Mouse (Mus musculus) limb, embryonic 14.5 days (tissue): ENCODE data around the gene Cacna1a. TPM values are rescaled to one million over a fixed set of nuclear protein-coding genes. Genes with fewer than 3 reads are reported as not detected.

Experiments
- ATAC-seq: fragments of 200-750 bp; cut with Nextera tagmentation; 2 replicates; pipeline ENCODE4 v1.8.0; 2017; ENCODE audit warnings: low read depth, moderate number of reproducible peaks, moderate TSS enrichment; ENCODE audit not compliant: low FRiP score
- DNase-seq: peaks from one replicate; pipeline ENCODE4 v3.0.0-alpha.2; 2015; ENCODE audit warnings: low spot score
- H3K27ac ChIP-seq: fragments of 300-500 bp; sonication (generic); replicated peaks from 2 replicates; pipeline ENCODE4 v1.5.1; 2014; ENCODE audit warnings: low read depth, mild to moderate bottlenecking, low read length, moderate library complexity, mixed read lengths
- H3K27me3 ChIP-seq: fragments of 300-500 bp; sonication (generic); 2 replicates; pipeline ENCODE4 v1.6.1; 2014; ENCODE audit warnings: low read length, mixed read lengths; ENCODE audit not compliant: control insufficient read depth, insufficient read depth
- H3K36me3 ChIP-seq: fragments of 300-500 bp; sonication (generic); 2 replicates; pipeline ENCODE4 v1.6.1; 2014; ENCODE audit warnings: mild to moderate bottlenecking, low read length, moderate library complexity, mixed read lengths; ENCODE audit not compliant: control insufficient read depth, insufficient read depth
- H3K4me1 ChIP-seq: fragments of 300-500 bp; sonication (generic); 2 replicates; pipeline ENCODE4 v1.6.1; 2014; ENCODE audit warnings: antibody characterized with exemption, low read length, mixed read lengths; ENCODE audit not compliant: control insufficient read depth, insufficient read depth
- H3K4me2 ChIP-seq: fragments of 300-500 bp; sonication (generic); replicated peaks from 2 replicates; pipeline ENCODE4 v1.6.1; 2014; ENCODE audit warnings: low read depth, mild to moderate bottlenecking, low read length, moderate library complexity; ENCODE audit not compliant: severe bottlenecking
- H3K4me3 ChIP-seq: fragments of 300-500 bp; sonication (generic); replicated peaks from 2 replicates; pipeline ENCODE4 v1.5.1; 2014; ENCODE audit warnings: low read length
- H3K9ac ChIP-seq: fragments of 300-500 bp; sonication (generic); 2 replicates; pipeline ENCODE4 v1.6.1; 2014; ENCODE audit warnings: mild to moderate bottlenecking, low read depth, low read length, moderate library complexity; ENCODE audit not compliant: severe bottlenecking
- H3K9me3 ChIP-seq: fragments of 300-500 bp; sonication (generic); 2 replicates; pipeline ENCODE4 v1.6.1; 2016; ENCODE audit warnings: low read length; ENCODE audit not compliant: control insufficient read depth
- POLR2A ChIP-seq: fragments of 200-500 bp; IDR thresholded peaks from 2 replicates; pipeline ENCODE4 v1.8.0; 2012; ENCODE audit warnings: inconsistent platforms, mild to moderate bottlenecking, moderate library complexity, borderline replicate concordance; ENCODE audit not compliant: insufficient read depth, insufficient read length; ENCODE audit errors: extremely low read depth
- WGBS: fragments of 180-500 bp; shearing (Covaris S2); extraction: QIAGEN DNeasy Blood & Tissue Kit; methylation state at CpG from one replicate; pipeline ENCODE4 v1.1.7; 2014; 5-methylcytosine and 5-hydroxymethylcytosine counted together
- polyA plus RNA-seq, 2 experiments: library from polyadenylated mRNA; depleted of rRNA in 1 of 2; stranded (reverse) in 1 of 2; unstranded in 1 of 2; fragments of >200 nt; fragmentation: Nextera tagmentation in 1 of 2; extraction: Ambion mirVana in 1 of 2; gene quantifications; 2 replicates each; pipeline versions ENCODE4 v1.2.1 to v1.2.3; 2012 to 2014

Gene Cacna1a
- polyA plus RNA-seq, 2 experiments, result 6.8 to 24.3 TPM

- no peak for ATAC-seq
- no peak overlapping the region for H3K4me2 ChIP-seq
- H3K9me3 ChIP-seq, result no peaks in the 10 kb centered on the region
- TF ChIP-seq POLR2A, result no peak
- H3K4me1 ChIP-seq, result no peaks in the 10 kb centered on the region
- DNase-seq, result no peak
- no peak overlapping the region for H3K4me3 ChIP-seq
- no peaks in the 10 kb centered on the region for H3K27me3 ChIP-seq
- no peak overlapping the region for H3K9ac ChIP-seq
- WGBS, result 73% methylated on average over 7 of the region's 7 CpGs
- no peak overlapping the region for H3K27ac ChIP-seq
- H3K36me3 ChIP-seq, result no peaks in the 10 kb centered on the region
Observed at GRCm38 (mm10) chr8:84485864-84486263, 97.6 kb downstream of the Cacna1a start.

GRCm38 (mm10) chr8:84489223-84489622, 101.0 kb downstream of the Cacna1a start:
- no peak overlapping the region for H3K27ac ChIP-seq
- DNase-seq, result no peak
- no peak overlapping the region for H3K9ac ChIP-seq
- no peak for TF ChIP-seq POLR2A
- no peaks in the 10 kb centered on the region for H3K27me3 ChIP-seq
- H3K4me2 ChIP-seq, result no peak overlapping the region
- no peak for ATAC-seq
- H3K36me3 ChIP-seq, result no peaks in the 10 kb centered on the region
- no peak overlapping the region for H3K4me3 ChIP-seq
- no peaks in the 10 kb centered on the region for H3K4me1 ChIP-seq
- H3K9me3 ChIP-seq, result no peaks in the 10 kb centered on the region
- WGBS, result 83% methylated on average over 3 of the region's 3 CpGs

GRCm38 (mm10) chr8:84494541-84495084, 106.4 kb downstream of the Cacna1a start:
- 82% methylated on average over 6 of the region's 6 CpGs for WGBS

GRCm38 (mm10) chr8:84501181-84501580, 112.9 kb downstream of the Cacna1a start:
- Histone ChIP-seq H3K27ac (no peak overlapping the region), H3K4me2 (no peak overlapping the region), H3K36me3 (no peaks in the 10 kb centered on the region), H3K4me3 (no peak overlapping the region), H3K9ac (no peak overlapping the region), H3K27me3 (no peaks in the 10 kb centered on the region), H3K9me3 (no peaks in the 10 kb centered on the region), H3K4me1 (no peaks in the 10 kb centered on the region)
- 73% methylated on average over 5 of the region's 5 CpGs for WGBS
- DNase-seq (no peak), ATAC-seq (no peak)
- TF ChIP-seq POLR2A, result no peak

More at GRCm38 (mm10) chr8:84494541-84495084, 106.4 kb downstream of the Cacna1a start:
- no peak overlapping the region for H3K4me2 ChIP-seq
- no peaks in the 10 kb centered on the region for H3K9me3 ChIP-seq
- no peaks in the 10 kb centered on the region for H3K27me3 ChIP-seq
- ATAC-seq, result no peak
- no peak for TF ChIP-seq POLR2A
- H3K4me3 ChIP-seq, result no peak overlapping the region
- H3K27ac ChIP-seq, result no peak overlapping the region
- H3K36me3 ChIP-seq, result no peaks in the 10 kb centered on the region
- no peak for DNase-seq
- H3K9ac ChIP-seq, result no peak overlapping the region
- H3K4me1 ChIP-seq, result no peaks in the 10 kb centered on the region

GRCm38 (mm10) chr8:84501671-84502308, 113.5 kb downstream of the Cacna1a start:
- H3K36me3 ChIP-seq, result no peaks in the 10 kb centered on the region
- no peak overlapping the region for H3K27ac ChIP-seq
- no peaks in the 10 kb centered on the region for H3K27me3 ChIP-seq
- no peak for DNase-seq
- no peaks in the 10 kb centered on the region for H3K4me1 ChIP-seq
- TF ChIP-seq POLR2A, result no peak
- WGBS, result 76% methylated on average over 10 of the region's 10 CpGs
- H3K4me3 ChIP-seq, result no peak overlapping the region
- H3K9ac ChIP-seq, result no peak overlapping the region
- no peak overlapping the region for H3K4me2 ChIP-seq
- no peak for ATAC-seq
- no peaks in the 10 kb centered on the region for H3K9me3 ChIP-seq
